Mouse (Mus musculus): ENCODE data around the gene Fbxw28. TPM values are rescaled to one million over a fixed set of nuclear protein-coding genes. Genes with fewer than 3 reads are reported as not detected.
"Not testable (repeated sequence)": the region's sequence is repeated elsewhere in the genome, so short reads cannot be mapped to it uniquely, and the experiment has no call there.

The Fbxw28 gene
- not detected in 2 replicates for polyA plus RNA-seq (2015; fragmentation: Nextera tagmentation; extraction: Ambion mirVana)

DNA sequence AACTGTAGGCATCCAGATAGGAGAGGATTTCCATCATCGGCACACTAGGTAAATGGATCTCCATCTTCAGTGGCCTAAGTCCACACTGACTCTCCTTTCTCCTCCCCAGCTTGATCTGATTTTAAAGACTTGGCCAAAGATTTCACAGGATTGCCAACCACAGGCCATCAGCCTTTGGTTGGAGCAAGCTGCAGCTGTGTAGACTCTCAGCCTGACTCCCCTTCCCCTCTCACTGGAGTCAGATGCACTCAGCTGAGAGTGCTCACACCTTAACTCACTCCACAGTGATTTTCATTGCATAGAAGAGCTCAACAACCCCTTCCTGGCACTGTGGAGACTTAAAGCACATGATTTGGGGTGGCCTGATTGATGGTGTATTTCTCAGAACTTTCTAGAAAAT, at the start of gene Fbxw28:
Gene Fbxw28, minus strand, starts transcription at position 101 of the 400 bp plus-strand sequence.
- H3K4me3 ChIP-seq; H3K9me3 ChIP-seq; H3K36me3 ChIP-seq; H3K9ac ChIP-seq; H3K27ac ChIP-seq; H3K27me3 ChIP-seq; ATAC-seq (ENCODE audit: borderline replicate concordance, extremely low read depth, low FRiP score, low TSS enrichment); H3K4me2 ChIP-seq; H3K4me1 ChIP-seq: not testable (repeated sequence)
- WGBS, result no CpG with 5 or more reads among the region's 1 CpGs

DNA sequence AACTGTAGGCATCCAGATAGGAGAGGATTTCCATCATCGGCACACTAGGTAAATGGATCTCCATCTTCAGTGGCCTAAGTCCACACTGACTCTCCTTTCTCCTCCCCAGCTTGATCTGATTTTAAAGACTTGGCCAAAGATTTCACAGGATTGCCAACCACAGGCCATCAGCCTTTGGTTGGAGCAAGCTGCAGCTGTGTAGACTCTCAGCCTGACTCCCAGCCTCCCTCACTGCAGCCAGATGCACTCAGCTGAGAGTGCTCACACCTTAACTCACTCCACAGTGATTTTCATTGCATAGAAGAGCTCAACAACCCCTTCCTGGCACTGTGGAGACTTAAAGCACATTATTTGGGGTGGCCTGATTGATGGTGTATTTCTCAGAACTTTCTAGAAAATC, 51.9 kb downstream of the Fbxw28 start, which contains the start of gene Fbxw14:
Gene Fbxw14, minus strand, starts transcription at position 101 of the 400 bp plus-strand sequence.
- not testable (repeated sequence) for H3K4me1 ChIP-seq; H3K36me3 ChIP-seq; H3K27ac ChIP-seq; H3K9me3 ChIP-seq; H3K4me2 ChIP-seq; H3K4me3 ChIP-seq; ATAC-seq (ENCODE audit: borderline replicate concordance, extremely low read depth, low FRiP score, low TSS enrichment); H3K27me3 ChIP-seq; H3K9ac ChIP-seq
- WGBS, result 71% methylated on average over 1 of the region's 1 CpGs

Other genes starting within 250 kb of the Fbxw28 start
- gene Plxnb1, start 244.3 kb downstream of the Fbxw28 start, polyA plus RNA-seq (2015; fragmentation: Nextera tagmentation; extraction: Ambion mirVana), result 18.2 and 18.4 TPM in 2 replicates
- not detected in 2 replicates for gene Fbxw21, start 177.6 kb downstream of the Fbxw28 start, polyA plus RNA-seq (2015; fragmentation: Nextera tagmentation; extraction: Ambion mirVana)
- gene Fbxw13, start 143.7 kb downstream of the Fbxw28 start, polyA plus RNA-seq (2015; fragmentation: Nextera tagmentation; extraction: Ambion mirVana), result not detected in 2 replicates
- gene Fbxw20, start 104.9 kb downstream of the Fbxw28 start, polyA plus RNA-seq (2015; fragmentation: Nextera tagmentation; extraction: Ambion mirVana), result not detected in 2 replicates
- gene Fbxw14, start 52.0 kb downstream of the Fbxw28 start, polyA plus RNA-seq (2015; fragmentation: Nextera tagmentation; extraction: Ambion mirVana), result not detected in 2 replicates
- gene Fbxw22, start 64.6 kb upstream of the Fbxw28 start, polyA plus RNA-seq (2015; fragmentation: Nextera tagmentation; extraction: Ambion mirVana), result not detected in 2 replicates
- not detected in 2 replicates for gene Fbxw16, start 109.5 kb upstream of the Fbxw28 start, polyA plus RNA-seq (2015; fragmentation: Nextera tagmentation; extraction: Ambion mirVana)
- gene Fbxw19, start 156.2 kb upstream of the Fbxw28 start, polyA plus RNA-seq (2015; fragmentation: Nextera tagmentation; extraction: Ambion mirVana), result not detected in 2 replicates
- gene Fbxw15, start 228.6 kb upstream of the Fbxw28 start, polyA plus RNA-seq (2015; fragmentation: Nextera tagmentation; extraction: Ambion mirVana), result not detected in 2 replicates

Measured in lung, embryonic 15.5 days (tissue).